Mouse (Mus musculus): ENCODE data around the gene Blnk.

The Blnk gene

GRCm38 (mm10) chr19:40999569-40999968 is 5.2 kb upstream of the Blnk start:
- no peak for DNase-seq (ENCODE audit: low spot score)

GRCm38 (mm10) chr19:40998469-40999170 is 4.3 kb upstream of the Blnk start:
- no peak for DNase-seq (ENCODE audit: low spot score)

- no peak for DNase-seq (ENCODE audit: low spot score)
These were observed 2.4 kb upstream of the Blnk start for GRCm38 (mm10) chr19:40996722-40997121.

GRCm38 (mm10) chr19:40995449-40996401 is 1.4 kb upstream of the Blnk start:
- DNase-seq (ENCODE audit: low spot score) = no peak

GRCm38 (mm10) chr19:40994911-40995310 is 576 bp upstream of the Blnk start:
- DNase-seq (ENCODE audit: low spot score) = no peak

- no peak for DNase-seq (ENCODE audit: low spot score)
These were observed 979 bp downstream of the Blnk start for GRCm38 (mm10) chr19:40993356-40993755.

- DNase-seq (ENCODE audit: low spot score) = no peak
These were observed 1.8 kb downstream of the Blnk start for GRCm38 (mm10) chr19:40992517-40993044.

- no peak for DNase-seq (ENCODE audit: low spot score)
These were observed 2.2 kb downstream of the Blnk start for GRCm38 (mm10) chr19:40992096-40992495.

- no peak for DNase-seq (ENCODE audit: low spot score)
These were observed 2.7 kb downstream of the Blnk start for GRCm38 (mm10) chr19:40991626-40992025.

- DNase-seq (ENCODE audit: low spot score) = no peak
These were observed 3.5 kb downstream of the Blnk start for GRCm38 (mm10) chr19:40990781-40991343.

- DNase-seq (ENCODE audit: low spot score) = no peak
These were observed 4.3 kb downstream of the Blnk start for GRCm38 (mm10) chr19:40989961-40990600.

- no peak for DNase-seq (ENCODE audit: low spot score)
These were observed 5.5 kb downstream of the Blnk start for GRCm38 (mm10) chr19:40988856-40989255.

- no peak for DNase-seq (ENCODE audit: low spot score)
These were observed 9.8 kb downstream of the Blnk start for GRCm38 (mm10) chr19:40984536-40984935.

GRCm38 (mm10) chr19:40980671-40981070 is 13.7 kb downstream of the Blnk start:
- DNase-seq (ENCODE audit: low spot score) = no peak

- no peak for DNase-seq (ENCODE audit: low spot score)
These were observed 16.3 kb downstream of the Blnk start for GRCm38 (mm10) chr19:40978026-40978425.

- no peak for DNase-seq (ENCODE audit: low spot score)
These were observed 17.1 kb downstream of the Blnk start for GRCm38 (mm10) chr19:40976946-40977917.

- DNase-seq (ENCODE audit: low spot score) = no peak
These were observed 22.9 kb downstream of the Blnk start for GRCm38 (mm10) chr19:40971273-40971914.

GRCm38 (mm10) chr19:40970775-40971174 is 23.6 kb downstream of the Blnk start:
- no peak for DNase-seq (ENCODE audit: low spot score)

GRCm38 (mm10) chr19:40970301-40970700 is 24.0 kb downstream of the Blnk start:
- no peak for DNase-seq (ENCODE audit: low spot score)
